46 mouse cellular contexts compared by ENCODE assay signal in the genomic region with DNA sequence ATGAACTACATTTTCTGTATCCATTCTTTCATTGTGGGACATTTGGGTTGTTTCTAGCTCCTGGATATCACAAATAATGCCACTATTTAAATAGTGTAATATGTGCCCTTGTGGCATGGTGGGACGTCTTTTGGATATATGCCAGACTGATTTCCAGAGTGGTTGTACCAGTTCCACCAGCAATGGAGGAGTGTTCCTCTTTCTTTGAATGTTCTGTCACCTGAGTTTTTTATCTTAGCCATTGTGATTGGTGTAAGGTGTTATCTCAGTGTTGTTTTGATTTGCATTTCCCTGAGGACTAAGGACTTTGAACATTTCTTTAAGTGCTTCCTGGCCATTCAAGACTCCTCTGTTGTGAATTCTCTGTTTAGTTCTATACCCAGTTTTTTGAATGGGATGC. TPM values are rescaled to one million over a fixed set of nuclear protein-coding genes. Genes with fewer than 3 reads are reported as not detected.
"Had no signal": no experiment of that assay in that cellular context is flagged by ENCODE, and none has a peak within 500 bp of the region (broad histone marks: within the 10 kb centered on the region; RNA-seq: fewer than 3 reads in every experiment).

No protein-coding gene starts in this region.

- H3K4me3 ChIP-seq: limb, embryonic 10.5 days; limb, embryonic 12.5 days; limb, embryonic 13.5 days; limb, embryonic 15.5 days; liver, embryonic 12.5 days; liver, embryonic 13.5 days; liver, embryonic 15.5 days; lung, embryonic 15.5 days; megakaryocyte, embryonic 14.5 days; midbrain, embryonic 10.5 days; midbrain, embryonic 12.5 days; midbrain, embryonic 13.5 days; midbrain, embryonic 15.5 days; myocyte had no signal

- DNase-seq: left cerebral cortex, postnatal 4 days; liver; liver, embryonic 13.5 days; liver, postnatal 0 days; lung, adult 18-20 months; lung, adult 2 months; lung, embryonic 14.5 days; lung, postnatal 10 days; lung, postnatal 14 days; lung, postnatal 36 days; lung, postnatal 4 days; midbrain, embryonic 14.5 days had no signal

- ATAC-seq: liver, embryonic 12.5 days; liver, postnatal 0 days; lung, postnatal 0 days; midbrain, embryonic 13.5 days; midbrain, embryonic 15.5 days; midbrain, embryonic 16.5 days had no signal

- H3K36me3 ChIP-seq: limb, embryonic 10.5 days; limb, embryonic 12.5 days; limb, embryonic 13.5 days; limb, embryonic 15.5 days; liver, embryonic 12.5 days; liver, embryonic 13.5 days; liver, embryonic 15.5 days; lung, embryonic 15.5 days; midbrain, embryonic 10.5 days; midbrain, embryonic 12.5 days; midbrain, embryonic 13.5 days; midbrain, embryonic 15.5 days had no signal

- H3K9me3 ChIP-seq: limb, embryonic 10.5 days; limb, embryonic 12.5 days; limb, embryonic 13.5 days; limb, embryonic 15.5 days; liver, embryonic 12.5 days; liver, embryonic 13.5 days; liver, embryonic 15.5 days; lung, embryonic 15.5 days; megakaryocyte, embryonic 14.5 days; midbrain, embryonic 10.5 days; midbrain, embryonic 12.5 days; midbrain, embryonic 13.5 days; midbrain, embryonic 15.5 days had no signal

- H3K27ac ChIP-seq: limb, embryonic 10.5 days; limb, embryonic 12.5 days; limb, embryonic 13.5 days; limb, embryonic 15.5 days; liver, embryonic 12.5 days; liver, embryonic 13.5 days; liver, embryonic 14.5 days; liver, embryonic 15.5 days; lung, embryonic 15.5 days; macrophage; midbrain, embryonic 10.5 days; midbrain, embryonic 12.5 days; midbrain, embryonic 13.5 days; midbrain, embryonic 15.5 days had no signal

- H3K4me1 ChIP-seq: limb, embryonic 10.5 days; limb, embryonic 12.5 days; limb, embryonic 13.5 days; limb, embryonic 15.5 days; liver, embryonic 12.5 days; liver, embryonic 13.5 days; liver, embryonic 15.5 days; lung, embryonic 15.5 days; megakaryocyte, embryonic 14.5 days; midbrain, embryonic 10.5 days; midbrain, embryonic 12.5 days; midbrain, embryonic 13.5 days; midbrain, embryonic 15.5 days had no signal

- H3K27me3 ChIP-seq: limb, embryonic 12.5 days; limb, embryonic 13.5 days; limb, embryonic 15.5 days; liver, embryonic 12.5 days; liver, embryonic 13.5 days; liver, embryonic 15.5 days; lung, embryonic 15.5 days; megakaryocyte, embryonic 14.5 days; midbrain, embryonic 12.5 days; midbrain, embryonic 13.5 days; midbrain, embryonic 15.5 days had no signal

- H3K4me2 ChIP-seq: limb, embryonic 12.5 days; limb, embryonic 13.5 days; limb, embryonic 15.5 days; liver, embryonic 11.5 days; liver, embryonic 12.5 days; liver, embryonic 13.5 days; liver, embryonic 15.5 days; lung, embryonic 14.5 days; lung, embryonic 15.5 days; midbrain, embryonic 11.5 days; midbrain, embryonic 12.5 days; midbrain, embryonic 13.5 days; midbrain, embryonic 15.5 days had no signal

- H3K9ac ChIP-seq: limb, embryonic 12.5 days; limb, embryonic 13.5 days; limb, embryonic 15.5 days; liver, embryonic 12.5 days; liver, embryonic 13.5 days; liver, embryonic 14.5 days; liver, embryonic 15.5 days; liver, postnatal 0 days; lung, embryonic 14.5 days; lung, embryonic 15.5 days; midbrain, embryonic 12.5 days; midbrain, embryonic 13.5 days; midbrain, embryonic 15.5 days had no signal

RNA-seq across cellular contexts. Expression of a gene that starts 2.7 kb away (rescaled TPM):
- total RNA-seq: left cerebral cortex, postnatal 10 days; left cerebral cortex, postnatal 14 days; left cerebral cortex, postnatal 25 days; left cerebral cortex, postnatal 36 days; left cerebral cortex, postnatal 4 days; liver, adult 2 months; megakaryocyte progenitor cell, adult 5-6 weeks; megakaryocyte, adult 5-6 weeks; megakaryocyte-erythroid progenitor cell, adult 5-6 weeks; midbrain, postnatal 0 days; monocyte, adult 5-6 weeks had no signal
- polyA plus RNA-seq: limb, embryonic 10.5 days; limb, embryonic 11.5 days; limb, embryonic 12.5 days; limb, embryonic 13.5 days; limb, embryonic 14.5 days; liver, adult 2 months; liver, embryonic 11.5 days; liver, embryonic 12.5 days; liver, embryonic 13.5 days; liver, embryonic 14.5 days; liver, embryonic 15.5 days; liver, embryonic 16.5 days; liver, postnatal 0 days; lung, embryonic 14.5 days; lung, embryonic 15.5 days; lung, embryonic 16.5 days; lung, postnatal 0 days; macrophage; midbrain, embryonic 10.5 days; midbrain, embryonic 11.5 days; midbrain, embryonic 12.5 days; midbrain, embryonic 13.5 days; midbrain, embryonic 14.5 days; midbrain, embryonic 15.5 days; midbrain, embryonic 16.5 days; midbrain, postnatal 0 days; myocyte; neural tube, embryonic 11.5 days had no signal

RNA-seq across cellular contexts. Expression of a gene that starts 15.7 kb away (rescaled TPM):
- total RNA-seq: left cerebral cortex, postnatal 10 days; left cerebral cortex, postnatal 14 days; left cerebral cortex, postnatal 25 days; left cerebral cortex, postnatal 36 days; left cerebral cortex, postnatal 4 days; liver, adult 2 months; megakaryocyte progenitor cell, adult 5-6 weeks; megakaryocyte, adult 5-6 weeks; megakaryocyte-erythroid progenitor cell, adult 5-6 weeks; midbrain, postnatal 0 days; monocyte, adult 5-6 weeks had no signal
- polyA plus RNA-seq: limb, embryonic 10.5 days; limb, embryonic 11.5 days; limb, embryonic 12.5 days; limb, embryonic 13.5 days; limb, embryonic 14.5 days; limb, embryonic 15.5 days; liver, adult 2 months; liver, embryonic 11.5 days; liver, embryonic 12.5 days; liver, embryonic 13.5 days; liver, embryonic 14.5 days; liver, embryonic 15.5 days; liver, embryonic 16.5 days; liver, postnatal 0 days; lung, adult 2 months; lung, embryonic 14.5 days; lung, embryonic 15.5 days; lung, embryonic 16.5 days; lung, postnatal 0 days; macrophage; midbrain, embryonic 10.5 days; midbrain, embryonic 11.5 days; midbrain, embryonic 12.5 days; midbrain, embryonic 13.5 days; midbrain, embryonic 14.5 days; midbrain, embryonic 15.5 days; midbrain, embryonic 16.5 days; midbrain, postnatal 0 days; myocyte; neural tube, embryonic 11.5 days had no signal

RNA-seq across cellular contexts. Expression of a gene that starts 19.9 kb away (rescaled TPM):
- total RNA-seq: left cerebral cortex, postnatal 10 days; left cerebral cortex, postnatal 14 days; left cerebral cortex, postnatal 25 days; left cerebral cortex, postnatal 36 days; left cerebral cortex, postnatal 4 days; liver, adult 2 months; megakaryocyte progenitor cell, adult 5-6 weeks; megakaryocyte, adult 5-6 weeks; megakaryocyte-erythroid progenitor cell, adult 5-6 weeks; midbrain, postnatal 0 days; monocyte, adult 5-6 weeks had no signal
- polyA plus RNA-seq: limb, embryonic 10.5 days; limb, embryonic 11.5 days; limb, embryonic 12.5 days; limb, embryonic 13.5 days; limb, embryonic 14.5 days; liver, adult 2 months; liver, embryonic 11.5 days; liver, embryonic 12.5 days; liver, embryonic 13.5 days; liver, embryonic 14.5 days; liver, embryonic 15.5 days; liver, postnatal 0 days; lung, adult 2 months; lung, embryonic 14.5 days; lung, embryonic 15.5 days; lung, embryonic 16.5 days; lung, postnatal 0 days; macrophage; midbrain, embryonic 10.5 days; midbrain, embryonic 11.5 days; midbrain, embryonic 12.5 days; midbrain, embryonic 13.5 days; midbrain, embryonic 14.5 days; midbrain, embryonic 16.5 days; midbrain, postnatal 0 days; neural tube, embryonic 11.5 days had no signal

RNA-seq across cellular contexts. Expression of a gene that starts 28.7 kb away (rescaled TPM):
- total RNA-seq: left cerebral cortex, postnatal 10 days; left cerebral cortex, postnatal 14 days; left cerebral cortex, postnatal 25 days; left cerebral cortex, postnatal 36 days; left cerebral cortex, postnatal 4 days; liver, adult 2 months; megakaryocyte progenitor cell, adult 5-6 weeks; megakaryocyte, adult 5-6 weeks; megakaryocyte-erythroid progenitor cell, adult 5-6 weeks; midbrain, postnatal 0 days; monocyte, adult 5-6 weeks had no signal
- polyA plus RNA-seq: limb, embryonic 10.5 days; limb, embryonic 11.5 days; limb, embryonic 12.5 days; limb, embryonic 13.5 days; limb, embryonic 15.5 days; liver, adult 2 months; liver, embryonic 11.5 days; liver, embryonic 12.5 days; liver, embryonic 13.5 days; liver, embryonic 14.5 days; liver, embryonic 15.5 days; liver, embryonic 16.5 days; liver, postnatal 0 days; lung, adult 2 months; lung, embryonic 14.5 days; lung, embryonic 15.5 days; lung, embryonic 16.5 days; lung, postnatal 0 days; macrophage; midbrain, embryonic 10.5 days; midbrain, embryonic 11.5 days; midbrain, embryonic 12.5 days; midbrain, embryonic 13.5 days; midbrain, embryonic 14.5 days; midbrain, embryonic 15.5 days; midbrain, embryonic 16.5 days; midbrain, postnatal 0 days; myocyte; neural tube, embryonic 11.5 days had no signal

RNA-seq across cellular contexts. Expression of a gene that starts 49.2 kb away (rescaled TPM):
- total RNA-seq: left cerebral cortex, postnatal 10 days; left cerebral cortex, postnatal 14 days; left cerebral cortex, postnatal 25 days; left cerebral cortex, postnatal 36 days; left cerebral cortex, postnatal 4 days; liver, adult 2 months; megakaryocyte progenitor cell, adult 5-6 weeks; megakaryocyte, adult 5-6 weeks; megakaryocyte-erythroid progenitor cell, adult 5-6 weeks; midbrain, postnatal 0 days; monocyte, adult 5-6 weeks had no signal
- polyA plus RNA-seq: limb, embryonic 10.5 days; limb, embryonic 11.5 days; limb, embryonic 12.5 days; limb, embryonic 13.5 days; liver, adult 2 months; liver, embryonic 11.5 days; liver, embryonic 12.5 days; liver, embryonic 13.5 days; liver, embryonic 14.5 days; liver, embryonic 15.5 days; liver, embryonic 16.5 days; liver, postnatal 0 days; lung, embryonic 14.5 days; lung, embryonic 15.5 days; lung, embryonic 16.5 days; lung, postnatal 0 days; macrophage; midbrain, embryonic 10.5 days; midbrain, embryonic 11.5 days; midbrain, embryonic 12.5 days; midbrain, embryonic 13.5 days; midbrain, embryonic 14.5 days; midbrain, embryonic 15.5 days; midbrain, embryonic 16.5 days; midbrain, postnatal 0 days; neural tube, embryonic 11.5 days had no signal
